Mouse (Mus musculus) myocyte (in vitro differentiated cells): ENCODE data around the gene Kbtbd13.

ENCODE experiments used
- POLR2A ChIP-seq: IDR thresholded peaks from one replicate; pipeline ENCODE4 v1.6.1; 2011; ENCODE audit warnings: low read depth, mild to moderate bottlenecking, control low read depth, moderate library complexity; ENCODE audit not compliant: insufficient read length
- REST ChIP-seq: IDR thresholded peaks from one replicate; pipeline ENCODE4 v1.6.1; 2011; ENCODE audit warnings: mild to moderate bottlenecking, control low read depth, moderate library complexity; ENCODE audit not compliant: insufficient read depth, insufficient read length
- TCF12 ChIP-seq: IDR thresholded peaks from one replicate; pipeline ENCODE4 v1.6.1; 2011; ENCODE audit warnings: mild to moderate bottlenecking, control low read depth; ENCODE audit not compliant: poor library complexity, insufficient read depth, severe bottlenecking

GRCm38 (mm10) chr9:65427511-65427910, 36.1 kb upstream of the Kbtbd13 start:
- TF ChIP-seq POLR2A, result no peak
- TF ChIP-seq TCF12, result no peak
- no peak for TF ChIP-seq REST
